Mouse (Mus musculus): Measurements from ENCODE around the gene Mknk2.

DNA sequence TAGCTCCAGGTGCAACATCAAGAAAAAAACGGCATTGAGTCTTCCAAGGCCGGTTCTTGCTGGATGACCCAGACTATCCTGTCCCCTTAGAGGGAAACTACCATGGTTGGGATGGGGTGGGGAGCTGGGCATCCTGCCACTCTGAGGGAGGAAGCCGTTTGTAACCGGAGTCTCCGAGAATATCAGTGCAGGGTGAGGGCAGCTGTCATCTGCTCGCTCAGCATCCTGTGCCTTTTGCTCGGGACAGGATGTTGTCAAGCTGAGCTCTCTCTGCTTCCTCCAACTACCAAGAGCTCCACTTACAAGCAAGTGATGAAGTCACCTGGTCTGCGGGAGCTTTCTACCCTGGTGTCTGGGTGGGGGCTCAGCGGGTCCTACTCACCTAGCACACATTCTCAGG, 59.7 kb downstream of the Mknk2 start:
- TF ChIP-seq CTCF (IDR thresholded peaks at IDR 0.05; ENCODE audit: borderline replicate concordance, insufficient read depth, low read depth, low read length) (no peak), POLR2A (IDR thresholded peaks at IDR 0.05; ENCODE audit: borderline replicate concordance, insufficient read depth, low read length) (no peak)

All from cerebellum, adult 2 months (tissue).